16 mouse cellular contexts compared by ENCODE assay signal in genomic region chr6:117219300-117219680, GRCm38 (mm10). TPM values are rescaled to one million over a fixed set of nuclear protein-coding genes. Genes with fewer than 3 reads are reported as not detected.
A peak's percentile ranks its signal among the peaks of the same experiment; 100 is the strongest.
DNase-seq lines count a peak whose midpoint lies in the region; ATAC-seq lines count a peak whose summit lies in the region.
"Had no signal": no experiment of that assay in that cellular context is flagged by ENCODE, and none has a peak within 500 bp of the region (broad histone marks: within the 10 kb centered on the region; RNA-seq: fewer than 3 reads in every experiment).

No protein-coding gene starts in this region.

- no peaks in the 10 kb centered on the region for H3K27me3 ChIP-seq in kidney, embryonic 14.5 days (ENCODE audit: control insufficient read depth, insufficient read depth, low read length)
- H3K27me3 ChIP-seq in embryonic facial prominence, embryonic 13.5 days = no peaks in the 10 kb centered on the region
- H3K27me3 ChIP-seq: CH12.LX; megakaryocyte, embryonic 14.5 days had no signal

- H3K9ac ChIP-seq in kidney, embryonic 14.5 days (ENCODE audit: low read depth, low read length) = no peak overlapping the region
- H3K9ac ChIP-seq in embryonic facial prominence, embryonic 13.5 days = no peak overlapping the region
- H3K9ac ChIP-seq: liver, postnatal 0 days had no signal

- ATAC-seq in kidney, embryonic 14.5 days (ENCODE audit: low FRiP score, low TSS enrichment) = no peak
- no peak for ATAC-seq in embryonic facial prominence, embryonic 13.5 days (ENCODE audit: insufficient number of reproducible peaks, insufficient read depth, low FRiP score, low TSS enrichment, low read depth)
- no peak for ATAC-seq in inflammation-experienced regulatory T-cells, adult 6 months
- ATAC-seq: liver, postnatal 0 days had no signal

- 43% methylated on average over 3 of the region's 3 CpGs for WGBS in kidney, embryonic 14.5 days
- 22% methylated on average over 3 of the region's 3 CpGs for whole genome bisulfite sequencing in embryonic facial prominence, embryonic 13.5 days

- H3K4me1 ChIP-seq in kidney, embryonic 14.5 days (ENCODE audit: control insufficient read depth, insufficient read depth, low read length) = peaks cover 3% of the 10 kb centered on the region; the same call in 1 of the 2 replicates
- H3K4me1 ChIP-seq in embryonic facial prominence, embryonic 13.5 days = peaks cover 21% of the 10 kb centered on the region
- H3K4me1 ChIP-seq: megakaryocyte, embryonic 14.5 days had no signal

- DNase-seq in cerebellum, adult 9-11 months = peak; percentile 4
- no peak for DNase-seq in cerebellum, postnatal 14 days
- no peak for DNase-seq in kidney, postnatal 36 days
- peak; percentile 83 for DNase-seq in 3T3-L1 (ENCODE audit: low read depth, low spot score)
- no peak for DNase-seq in natural killer cell, adult 2 months (ENCODE audit: low spot score in 2 of 2)
- DNase-seq: kidney, adult 9 months; liver, postnatal 0 days; midbrain, embryonic 14.5 days; spleen, adult 18-20 months; thymus, adult 18-20 months had no signal

- no peaks in the 10 kb centered on the region for H3K36me3 ChIP-seq in kidney, embryonic 14.5 days (ENCODE audit: control insufficient read depth, insufficient read depth, low read length)
- no peaks in the 10 kb centered on the region for H3K36me3 ChIP-seq in embryonic facial prominence, embryonic 13.5 days

- no peaks in the 10 kb centered on the region for H3K9me3 ChIP-seq in kidney, embryonic 14.5 days (ENCODE audit: control insufficient read depth, low read length)
- H3K9me3 ChIP-seq in embryonic facial prominence, embryonic 13.5 days = no peaks in the 10 kb centered on the region
- H3K9me3 ChIP-seq: megakaryocyte, embryonic 14.5 days had no signal

- H3K4me3 ChIP-seq in kidney, embryonic 14.5 days (ENCODE audit: low read length) = no peak overlapping the region
- no peak overlapping the region for H3K4me3 ChIP-seq in embryonic facial prominence, embryonic 13.5 days
- H3K4me3 ChIP-seq: erythroblast, embryonic 14.5 days; megakaryocyte, embryonic 14.5 days had no signal

- H3K4me2 ChIP-seq in kidney, embryonic 14.5 days (replicated peaks; ENCODE audit: low read depth, low read length) = no peak overlapping the region
- no peak overlapping the region for H3K4me2 ChIP-seq in embryonic facial prominence, embryonic 13.5 days

- H3K27ac ChIP-seq in kidney, embryonic 14.5 days (ENCODE audit: low read depth, low read length) = peak overlapping the region; percentile 7; the same call in 1 of the 2 replicates
- H3K27ac ChIP-seq in embryonic facial prominence, embryonic 13.5 days = peak overlapping the region; percentile 52

RNA-seq across cellular contexts. Expression of gene Cxcl12, which starts 51.0 kb away (rescaled TPM):
- 90.7 and 109 TPM in 2 replicates for polyA plus RNA-seq in kidney, embryonic 14.5 days (2014; fragmentation: Nextera tagmentation; extraction: Ambion mirVana)
- polyA plus RNA-seq in embryonic facial prominence, embryonic 13.5 days (2015; fragmentation: Nextera tagmentation; extraction: Ambion mirVana) = 206 and 279 TPM in 2 replicates
- polyA plus RNA-seq in inflammation-experienced regulatory T-cells, adult 6 months (2017; shearing (Covaris generic)) = not detected

Comparison
In these comparisons a context has a peak if more than half of its experiments do, and no peak if none do; other contexts are left out.
1. DNase-seq: peak in cerebellum, adult 9-11 months (single experiment) and 3T3-L1 (single experiment); none in cerebellum, postnatal 14 days (0 of 2), kidney, postnatal 36 days (0 of 2) and natural killer cell, adult 2 months (0 of 2).
2. RNA of gene Cxcl12, which starts 51.0 kb away (polyA plus RNA-seq): 206 to 279 TPM in embryonic facial prominence, embryonic 13.5 days and 90.7 to 109 TPM in kidney, embryonic 14.5 days; not detected in inflammation-experienced regulatory T-cells, adult 6 months; every median in the first group is over 10 times any median in the second.